Mouse (Mus musculus) hindbrain, embryonic 12.5 days (tissue): ENCODE measurements around the gene Exoc3l2. TPM values are rescaled to one million over a fixed set of nuclear protein-coding genes. Genes with fewer than 3 reads are reported as not detected.

Source experiments
- ATAC-seq: fragments of 200-750 bp; cut with Nextera tagmentation; 2 replicates; pipeline ENCODE4 v1.8.0; 2017; ENCODE audit warnings: moderate TSS enrichment; ENCODE audit not compliant: low FRiP score
- H3K27ac ChIP-seq: fragments of 300-500 bp; sonication (generic); 2 replicates; pipeline ENCODE4 v1.5.1; 2016; ENCODE audit warnings: mild to moderate bottlenecking
- H3K27me3 ChIP-seq: fragments of 300-500 bp; sonication (generic); 2 replicates; pipeline ENCODE4 v1.6.1; 2016; ENCODE audit warnings: mild to moderate bottlenecking
- H3K36me3 ChIP-seq: fragments of 300-500 bp; sonication (generic); 2 replicates; pipeline ENCODE4 v1.6.1; 2016; ENCODE audit warnings: mild to moderate bottlenecking
- H3K4me1 ChIP-seq: fragments of 300-500 bp; sonication (generic); 2 replicates; pipeline ENCODE4 v1.6.1; 2016
- H3K4me2 ChIP-seq: fragments of 300-500 bp; sonication (generic); replicated peaks from 2 replicates; pipeline ENCODE4 v1.6.1; 2016; ENCODE audit warnings: mild to moderate bottlenecking
- H3K4me3 ChIP-seq: fragments of 300-500 bp; sonication (generic); 2 replicates; pipeline ENCODE4 v1.5.1; 2016; ENCODE audit warnings: mild to moderate bottlenecking
- H3K9ac ChIP-seq: fragments of 300-500 bp; sonication (generic); 2 replicates; pipeline ENCODE4 v1.6.1; 2016; ENCODE audit warnings: mild to moderate bottlenecking, moderate library complexity
- H3K9me3 ChIP-seq: fragments of 300-500 bp; sonication (generic); replicated peaks from 2 replicates; pipeline ENCODE4 v1.6.1; 2016; ENCODE audit warnings: mild to moderate bottlenecking
- WGBS: fragments of 180-500 bp; shearing (Covaris S2); methylation state at CpG from one replicate; pipeline ENCODE4 v1.1.7; 2016; 5-methylcytosine and 5-hydroxymethylcytosine counted together
- polyA plus RNA-seq: library from polyadenylated mRNA; unstranded; fragments of >200 nt; fragmentation: Nextera tagmentation; extraction: Ambion mirVana; gene quantifications from 2 replicates; pipeline ENCODE4 v1.2.1, GENCODE M21; 2016

Gene Exoc3l2
- polyA plus RNA-seq, 1 experiment from 2014 or later = 1.0 TPM

DNA sequence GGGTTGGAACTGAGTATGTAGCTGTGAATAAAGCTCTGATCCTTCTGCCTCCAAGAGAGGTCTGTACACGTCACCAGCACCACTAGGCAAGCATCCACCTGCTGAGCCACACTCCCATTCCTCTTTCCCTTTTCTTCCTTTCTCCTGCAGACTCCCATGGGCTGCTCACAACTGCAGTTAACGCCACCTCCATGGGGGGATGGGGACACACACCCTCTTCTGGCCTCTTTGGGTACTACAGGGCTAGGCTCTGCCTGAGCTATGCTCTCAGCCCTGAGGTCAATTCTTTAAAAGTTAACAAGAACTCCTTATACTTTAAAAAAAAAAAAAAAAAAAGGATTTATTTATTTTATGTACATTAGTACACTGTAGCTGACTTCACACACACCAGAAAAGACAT, 30.7 kb upstream of the Exoc3l2 start:
- H3K27me3 ChIP-seq = no peaks in the 10 kb centered on the region
- H3K27ac ChIP-seq = no peak overlapping the region
- no peaks in the 10 kb centered on the region; the same call in 1 of the 2 replicates for H3K4me1 ChIP-seq
- 96% methylated on average over 2 of the region's 2 CpGs for WGBS
- H3K4me2 ChIP-seq = no peak overlapping the region
- 0 out of 2 replicates have a peak, but pooled peaks cover 4% of the 10 kb centered on the region for H3K9me3 ChIP-seq
- no peak overlapping the region for H3K4me3 ChIP-seq
- peaks cover 98% of the 10 kb centered on the region for H3K36me3 ChIP-seq
- ATAC-seq = no peak
- H3K9ac ChIP-seq = no peak overlapping the region

DNA sequence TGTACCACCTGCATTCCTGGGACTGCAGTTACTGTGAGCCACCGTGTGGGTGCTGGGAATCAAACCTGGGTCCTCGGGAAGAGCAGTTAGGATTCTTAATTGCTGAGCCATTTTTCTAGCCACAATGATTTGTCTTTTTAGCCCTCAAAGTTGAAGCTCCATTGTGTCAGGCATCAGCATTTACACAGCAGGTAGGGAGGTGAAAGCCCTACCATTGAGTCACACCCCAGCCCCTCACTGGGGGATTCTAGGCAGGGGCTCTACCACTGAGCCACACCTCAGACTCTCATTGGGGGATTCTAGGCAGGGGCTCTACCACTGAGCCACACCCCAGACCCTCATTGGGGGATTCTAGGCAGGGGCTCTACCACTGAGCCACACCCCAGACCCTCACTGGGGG, 26.9 kb upstream of the Exoc3l2 start:
- no peak for ATAC-seq
- H3K4me3 ChIP-seq = no peak overlapping the region
- WGBS = 93% methylated on average over 2 of the region's 2 CpGs

GRCm38 (mm10) chr7:19437048-19437447, 26.1 kb upstream of the Exoc3l2 start:
- no peaks in the 10 kb centered on the region for H3K27me3 ChIP-seq
- H3K4me1 ChIP-seq = no peaks in the 10 kb centered on the region
- ATAC-seq = no peak
- H3K9ac ChIP-seq = no peak overlapping the region
- H3K9me3 ChIP-seq = 0 out of 2 replicates have a peak, but pooled peaks cover 4% of the 10 kb centered on the region
- H3K4me2 ChIP-seq = no peak overlapping the region
- peaks cover 82% of the 10 kb centered on the region for H3K36me3 ChIP-seq
- no peak overlapping the region for H3K27ac ChIP-seq
- 87% methylated on average over 9 of the region's 9 CpGs for WGBS
- no peak overlapping the region for H3K4me3 ChIP-seq

More for the DNA sequence above, 26.9 kb upstream of the Exoc3l2 start:
- no peaks in the 10 kb centered on the region for H3K27me3 ChIP-seq
- no peaks in the 10 kb centered on the region for H3K4me1 ChIP-seq
- peaks cover 82% of the 10 kb centered on the region for H3K36me3 ChIP-seq
- no peak overlapping the region for H3K9ac ChIP-seq
- no peak overlapping the region for H3K27ac ChIP-seq
- H3K4me2 ChIP-seq = no peak overlapping the region
- H3K9me3 ChIP-seq = 0 out of 2 replicates have a peak, but pooled peaks cover 4% of the 10 kb centered on the region

DNA sequence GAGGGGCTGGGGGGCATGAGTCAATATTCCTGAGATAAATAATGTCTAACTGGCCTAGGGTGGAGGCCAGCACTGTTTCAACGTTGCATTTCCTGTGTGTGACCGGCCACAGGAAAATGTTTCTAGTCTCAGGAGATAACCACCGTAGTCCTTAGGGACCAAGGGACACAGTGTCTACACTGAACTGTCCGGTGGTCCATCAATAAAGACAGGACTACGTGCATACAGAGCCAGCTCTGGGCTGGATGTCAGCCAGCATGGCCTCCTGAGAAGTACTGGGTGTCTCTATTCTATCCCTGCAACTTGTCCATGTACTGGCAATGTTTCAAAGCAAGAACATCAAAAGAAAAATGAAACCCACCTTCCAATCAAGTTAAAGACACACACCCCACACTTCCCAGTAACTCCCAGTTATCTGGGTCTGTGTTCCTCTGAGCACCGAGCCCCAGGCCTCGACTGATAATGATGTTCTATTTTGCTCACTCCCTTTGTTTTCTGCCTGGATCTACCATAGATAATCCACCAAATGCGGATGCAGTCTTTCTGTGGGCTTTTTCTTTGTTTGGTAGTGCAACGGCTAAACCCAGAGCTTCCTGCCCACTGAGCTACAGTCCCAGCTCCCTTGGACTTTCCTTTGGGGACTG, 21.6 kb upstream of the Exoc3l2 start:
- 94% methylated on average over 9 of the region's 9 CpGs for WGBS
- H3K4me3 ChIP-seq = no peak overlapping the region
- H3K36me3 ChIP-seq = peaks cover 68% of the 10 kb centered on the region
- no peak overlapping the region for H3K27ac ChIP-seq
- H3K4me1 ChIP-seq = no peaks in the 10 kb centered on the region
- H3K27me3 ChIP-seq = no peaks in the 10 kb centered on the region
- ATAC-seq = no peak
- H3K9ac ChIP-seq = no peak overlapping the region
- no peaks in the 10 kb centered on the region for H3K9me3 ChIP-seq
- H3K4me2 ChIP-seq = no peak overlapping the region

DNA sequence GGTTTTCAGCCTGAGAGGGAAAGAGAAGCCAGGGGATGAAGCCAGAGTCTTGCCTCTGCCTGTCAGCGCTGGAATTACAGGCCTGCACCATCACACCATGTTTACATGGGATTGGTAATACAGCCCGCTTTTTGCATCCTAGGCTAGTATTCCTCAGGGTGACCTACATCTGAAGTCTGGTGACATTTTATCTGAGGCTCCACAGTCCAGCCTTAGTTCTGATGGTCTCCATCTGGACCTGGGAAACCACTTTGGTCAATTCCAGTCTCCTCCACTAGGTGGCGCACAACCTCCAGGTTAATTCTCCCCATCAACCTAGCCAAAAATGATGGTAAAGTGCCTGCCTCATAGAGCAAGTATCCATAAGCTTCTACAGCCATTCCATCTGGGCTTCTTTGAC, 19.8 kb upstream of the Exoc3l2 start:
- H3K36me3 ChIP-seq = peaks cover 73% of the 10 kb centered on the region
- H3K27me3 ChIP-seq = no peaks in the 10 kb centered on the region
- peak; percentile 29; the same call in 1 of the 2 replicates for ATAC-seq

GRCm38 (mm10) chr7:19444801-19445200, 18.3 kb upstream of the Exoc3l2 start:
- H3K4me3 ChIP-seq = no peak overlapping the region
- no peak for ATAC-seq
- no peaks in the 10 kb centered on the region for H3K9me3 ChIP-seq
- no peak overlapping the region for H3K9ac ChIP-seq
- H3K4me2 ChIP-seq = no peak overlapping the region
- WGBS = 83% methylated on average over 12 of the region's 12 CpGs
- no peaks in the 10 kb centered on the region for H3K4me1 ChIP-seq
- H3K27ac ChIP-seq = no peak overlapping the region
- peaks cover 80% of the 10 kb centered on the region for H3K36me3 ChIP-seq
- no peaks in the 10 kb centered on the region for H3K27me3 ChIP-seq

More for the DNA sequence above, 19.8 kb upstream of the Exoc3l2 start:
- WGBS = 38% methylated on average over 3 of the region's 3 CpGs
- no peak overlapping the region for H3K4me2 ChIP-seq
- no peak overlapping the region for H3K4me3 ChIP-seq
- no peaks in the 10 kb centered on the region for H3K9me3 ChIP-seq
- H3K4me1 ChIP-seq = no peaks in the 10 kb centered on the region
- H3K27ac ChIP-seq = no peak overlapping the region
- H3K9ac ChIP-seq = no peak overlapping the region

DNA sequence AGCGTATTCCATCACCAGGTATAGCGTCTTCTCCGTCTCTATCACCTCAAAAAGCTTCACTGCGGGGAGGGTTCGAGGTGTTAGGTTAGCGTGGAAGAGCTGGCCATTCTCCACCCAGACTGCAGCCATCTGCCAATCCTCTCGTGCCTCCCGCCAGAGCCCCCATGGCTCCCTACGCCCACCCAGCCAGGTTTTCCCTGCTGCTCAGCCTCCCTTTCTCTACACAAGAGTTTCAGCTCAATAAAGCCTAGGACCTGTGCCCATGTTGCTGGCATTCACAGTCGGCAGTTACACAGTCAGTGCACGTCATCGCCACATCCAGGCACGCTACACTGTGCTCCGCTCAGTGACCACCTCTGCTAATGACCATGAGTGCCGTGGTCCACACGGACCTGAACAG, 15.4 kb upstream of the Exoc3l2 start:
- no peaks in the 10 kb centered on the region for H3K9me3 ChIP-seq
- peaks cover 77% of the 10 kb centered on the region for H3K36me3 ChIP-seq
- H3K4me1 ChIP-seq = no peaks in the 10 kb centered on the region
- no peak overlapping the region for H3K4me2 ChIP-seq
- no peak overlapping the region for H3K4me3 ChIP-seq
- no peak overlapping the region for H3K9ac ChIP-seq
- no peaks in the 10 kb centered on the region for H3K27me3 ChIP-seq
- no peak overlapping the region for H3K27ac ChIP-seq
- 92% methylated on average over 16 of the region's 16 CpGs for WGBS
- no peak for ATAC-seq

GRCm38 (mm10) chr7:19449165-19449564, 14.0 kb upstream of the Exoc3l2 start:
- Histone ChIP-seq H3K9ac (no peak overlapping the region), H3K4me3 (no peak overlapping the region), H3K9me3 (no peaks in the 10 kb centered on the region), H3K4me2 (no peak overlapping the region), H3K27me3 (no peaks in the 10 kb centered on the region), H3K27ac (no peak overlapping the region), H3K36me3 (peaks cover 71% of the 10 kb centered on the region), H3K4me1 (no peaks in the 10 kb centered on the region)
- WGBS = 89% methylated on average over 12 of the region's 12 CpGs
- no peak for ATAC-seq

DNA sequence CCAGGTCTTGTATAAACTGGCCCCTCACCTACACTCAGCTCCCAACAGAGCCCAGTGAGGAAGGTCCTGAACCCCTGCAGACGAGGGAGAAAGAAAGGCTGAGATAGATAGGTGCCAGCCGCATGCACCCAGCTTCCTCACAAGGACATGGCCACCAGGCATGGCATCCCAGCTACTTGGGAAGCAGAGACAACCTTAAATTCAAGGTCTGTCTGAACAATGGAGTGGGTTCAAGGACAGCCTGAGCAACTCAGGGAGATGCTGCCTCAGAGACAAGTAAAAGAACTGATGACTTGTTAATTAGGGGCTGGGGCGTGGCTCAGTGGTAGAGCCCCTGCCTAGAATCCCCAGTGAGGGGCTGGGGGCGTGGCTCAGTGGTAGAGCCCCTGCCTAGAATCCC, 7.9 kb upstream of the Exoc3l2 start:
- ATAC-seq = no peak
- H3K9me3 ChIP-seq = no peaks in the 10 kb centered on the region
- no peak overlapping the region for H3K27ac ChIP-seq
- H3K4me3 ChIP-seq = no peak overlapping the region
- H3K27me3 ChIP-seq = no peaks in the 10 kb centered on the region
- peaks cover 28% of the 10 kb centered on the region for H3K36me3 ChIP-seq
- no peak overlapping the region for H3K4me2 ChIP-seq
- peaks cover 25% of the 10 kb centered on the region for H3K4me1 ChIP-seq
- no peak overlapping the region for H3K9ac ChIP-seq
- 93% methylated on average over 4 of the region's 4 CpGs for WGBS

DNA sequence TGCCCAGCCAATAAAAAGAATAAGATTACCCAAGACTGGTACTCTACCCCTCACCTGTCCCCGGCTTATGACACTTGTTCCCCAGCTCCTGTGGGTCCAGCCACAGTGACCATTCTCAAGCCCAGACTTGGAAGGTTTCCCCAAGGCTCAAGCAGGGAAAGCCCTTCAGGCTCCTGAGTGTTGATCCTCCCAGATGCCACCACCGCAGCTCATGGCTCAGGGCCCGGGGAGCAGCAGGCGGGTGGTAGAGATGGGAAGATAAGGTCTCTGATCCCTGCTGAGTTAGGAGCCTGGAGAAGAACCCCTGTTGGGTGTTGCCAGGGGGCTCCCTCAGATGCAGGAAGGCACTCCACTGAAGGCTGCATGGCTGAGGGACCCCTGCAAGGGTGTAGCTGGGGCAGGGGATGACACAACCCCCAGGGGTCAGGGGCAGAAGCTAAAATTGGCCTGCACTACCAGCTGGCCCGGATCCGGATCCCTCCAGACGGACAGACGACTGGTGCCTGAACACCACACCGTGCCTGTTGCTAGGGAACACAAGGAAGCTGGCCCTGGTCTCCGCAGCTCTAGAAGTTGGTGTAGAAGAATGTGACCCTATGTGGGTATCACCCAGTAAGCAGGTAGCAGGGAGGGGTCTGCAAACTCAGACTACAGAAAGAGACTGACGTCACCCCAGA, 7.2 kb upstream of the Exoc3l2 start:
- H3K27ac ChIP-seq = no peak overlapping the region
- H3K27me3 ChIP-seq = peaks cover 3% of the 10 kb centered on the region; the same call in 1 of the 2 replicates
- H3K9ac ChIP-seq = no peak overlapping the region
- peaks cover 25% of the 10 kb centered on the region for H3K4me1 ChIP-seq
- H3K9me3 ChIP-seq = no peaks in the 10 kb centered on the region
- no peak overlapping the region for H3K4me3 ChIP-seq
- WGBS = 63% methylated on average over 11 of the region's 11 CpGs
- no peak for ATAC-seq
- H3K36me3 ChIP-seq = peaks cover 20% of the 10 kb centered on the region
- no peak overlapping the region for H3K4me2 ChIP-seq

GRCm38 (mm10) chr7:19456628-19457027, 6.5 kb upstream of the Exoc3l2 start:
- ATAC-seq = no peak
- H3K27me3 ChIP-seq = peaks cover 3% of the 10 kb centered on the region; the same call in 1 of the 2 replicates
- H3K4me3 ChIP-seq = no peak overlapping the region
- no peak overlapping the region for H3K27ac ChIP-seq
- H3K36me3 ChIP-seq = peaks cover 13% of the 10 kb centered on the region
- no peaks in the 10 kb centered on the region for H3K9me3 ChIP-seq
- WGBS = 94% methylated on average over 7 of the region's 7 CpGs
- H3K9ac ChIP-seq = no peak overlapping the region
- H3K4me1 ChIP-seq = peaks cover 25% of the 10 kb centered on the region
- peak overlapping the region; percentile 99 for H3K4me2 ChIP-seq

- H3K9ac ChIP-seq = peak overlapping the region; percentile 96
- H3K4me1 ChIP-seq = peaks cover 25% of the 10 kb centered on the region
- ATAC-seq = peak; percentile 14
- peak overlapping the region; percentile 95 for H3K4me3 ChIP-seq
- peaks cover 7% of the 10 kb centered on the region for H3K36me3 ChIP-seq
- 10% methylated on average over 14 of the region's 14 CpGs for WGBS
- H3K27ac ChIP-seq = peak overlapping the region; percentile 86
- H3K27me3 ChIP-seq = peaks cover 3% of the 10 kb centered on the region; the same call in 1 of the 2 replicates
- peak overlapping the region; percentile 99 for H3K4me2 ChIP-seq
- no peaks in the 10 kb centered on the region for H3K9me3 ChIP-seq
Observed at GRCm38 (mm10) chr7:19457414-19458071, 5.6 kb upstream of the Exoc3l2 start.
